Mouse (Mus musculus) G1E (cell line): ENCODE measurements at regions not wholly inside any gene's neighbourhood (a gene's known extent, or its start where the extent isn't known, plus 50 kb on each side); places are given as distances from the start of the nearest gene placed in this dataset.

ENCODE experiments used
- CTCF ChIP-seq: IDR thresholded peaks from 2 replicates; pipeline ENCODE4 v1.5.1; 2012; ENCODE audit warnings: low read depth, low read length, inconsistent platforms, mixed read lengths
- GATA1 ChIP-seq: IDR thresholded peaks from 2 replicates; pipeline ENCODE4 v1.6.1; 2012; ENCODE audit warnings: borderline replicate concordance, low read length, inconsistent platforms, mixed read lengths
- TAL1 ChIP-seq: conservative IDR thresholded peaks from 2 replicates; pipeline ENCODE4 v1.6.1; 2012; ENCODE audit warnings: low read depth, low read length, inconsistent platforms, mixed read lengths

GRCm38 (mm10) chr8:18258287-18258961 lies 719.6 kb downstream of the Defb40 start:
- no peak for TF ChIP-seq GATA1
- no peak for TF ChIP-seq CTCF
- no peak for TF ChIP-seq TAL1
